Mouse (Mus musculus) adrenal gland, adult 8-10 months (tissue): Measurements from ENCODE around the gene Wnt3a. TPM values are rescaled to one million over a fixed set of nuclear protein-coding genes. Genes with fewer than 3 reads are reported as not detected.
A peak's percentile ranks its signal among the peaks of the same experiment; 100 is the strongest.

Experiments used
- DNase-seq: peaks from one replicate; pipeline ENCODE4 v3.0.0; 2022
- total RNA-seq, 4 experiments: library from RNA; stranded (reverse); gene quantifications; 2 replicates each; pipeline ENCODE4 v1.2.4; 2022

Gene Wnt3a
- not detected for total RNA-seq

- no peak for DNase-seq
Observed at GRCm38 (mm10) chr11:59290702-59291303, at the start of gene Wnt3a. Gene Wnt3a (minus strand): TSS chr11:59290752.

- DNase-seq: no peak
Observed at GRCm38 (mm10) chr11:59338736-59339120, 48.2 kb upstream of the Wnt3a start.

DNA sequence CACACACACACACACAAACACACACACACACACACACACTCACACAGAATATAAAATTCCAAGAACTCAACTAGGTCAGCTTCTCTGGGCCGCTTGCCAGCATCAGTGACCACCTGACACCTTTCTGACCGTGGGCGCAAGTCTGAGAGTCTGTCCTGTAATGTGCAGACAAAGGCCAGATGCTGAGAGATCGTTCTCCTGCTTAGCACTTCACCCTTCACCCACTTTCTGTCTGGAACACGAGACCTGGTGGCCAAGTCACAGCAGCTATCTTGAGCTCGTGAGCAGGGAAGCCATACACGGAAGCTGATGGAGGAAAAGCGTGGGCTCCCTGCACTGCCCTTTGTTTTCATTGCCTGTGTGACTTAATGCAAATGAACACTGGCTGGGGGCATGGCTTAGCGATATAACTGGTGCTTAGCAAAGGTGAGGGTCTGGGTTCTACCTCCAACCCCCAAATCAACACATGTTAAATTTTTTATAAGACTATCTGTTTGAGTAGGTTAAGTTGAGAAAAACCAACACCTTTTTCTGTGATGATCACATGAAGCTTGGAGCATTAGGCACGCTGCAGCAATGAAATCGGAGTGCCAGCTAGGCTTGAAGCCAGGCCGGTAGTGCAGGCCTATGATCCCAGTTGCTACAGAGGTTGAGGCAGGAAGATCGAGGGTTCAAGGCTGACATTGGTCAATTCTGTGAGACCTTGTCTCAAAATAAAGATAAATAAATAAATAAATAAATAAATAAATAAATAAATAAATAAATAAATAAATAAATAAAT lies 47.6 kb upstream of the Wnt3a start:
- no peak for DNase-seq

DNA sequence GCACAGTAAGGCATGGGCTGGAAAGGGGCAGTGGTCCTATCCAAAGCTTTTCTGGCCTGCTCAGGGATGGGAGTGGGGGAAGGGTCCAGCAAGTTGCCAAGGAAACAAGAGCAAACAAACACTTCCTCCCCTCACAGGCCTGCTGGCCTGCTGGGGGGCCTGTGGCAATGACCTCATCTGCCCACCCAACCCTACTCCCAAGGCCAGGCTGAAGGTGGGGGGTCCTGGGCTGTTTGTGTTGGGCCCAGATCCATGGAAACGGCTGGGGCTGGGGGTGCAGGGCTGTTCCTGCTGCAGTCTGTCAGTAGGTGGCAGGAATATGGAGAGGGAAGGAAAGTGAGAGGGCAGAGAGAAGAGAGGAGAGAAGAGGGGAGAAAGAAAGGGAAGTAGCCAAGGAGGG lies 45.8 kb upstream of the Wnt3a start:
- DNase-seq: no peak

DNA sequence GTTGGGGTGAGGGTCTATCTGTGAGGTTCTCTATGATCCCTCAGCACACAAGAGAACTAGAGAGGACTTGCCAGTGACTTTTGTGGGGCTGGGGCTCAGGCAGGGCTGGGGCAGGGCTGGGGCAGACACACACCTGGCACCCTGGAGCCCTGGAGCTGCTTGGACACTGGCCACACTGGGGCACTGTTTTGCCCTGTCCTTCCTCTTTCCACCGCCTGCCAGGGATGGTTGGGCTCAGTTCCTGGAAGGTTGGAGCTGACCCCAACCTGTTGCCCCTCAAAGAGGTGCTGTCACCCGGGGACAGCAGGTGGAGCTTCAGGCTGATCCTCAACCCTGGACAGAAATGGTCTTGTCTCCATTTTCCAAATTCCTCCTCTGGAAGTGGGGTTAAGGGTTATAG lies 45.4 kb upstream of the Wnt3a start:
- no peak for DNase-seq

DNA sequence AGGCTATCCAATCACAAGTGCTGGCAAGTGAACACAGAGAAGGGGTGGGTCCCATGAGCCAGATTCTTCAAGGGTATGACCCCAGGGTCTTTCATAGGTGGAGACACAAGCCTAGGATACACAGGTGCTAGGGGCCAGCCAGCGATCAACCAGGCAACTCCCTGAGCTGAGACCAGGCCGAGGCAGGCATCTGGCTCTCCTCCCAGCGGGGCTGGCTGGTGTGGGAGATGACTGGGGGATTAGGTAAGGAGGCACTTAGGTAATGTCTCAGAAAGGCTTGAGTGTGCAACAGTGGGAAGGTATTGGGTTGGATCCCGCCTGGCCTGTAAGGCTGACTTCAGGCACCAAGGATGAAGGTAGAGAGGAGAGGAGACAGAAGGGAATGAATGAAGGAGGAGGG lies 44.6 kb upstream of the Wnt3a start:
- no peak for DNase-seq

DNA sequence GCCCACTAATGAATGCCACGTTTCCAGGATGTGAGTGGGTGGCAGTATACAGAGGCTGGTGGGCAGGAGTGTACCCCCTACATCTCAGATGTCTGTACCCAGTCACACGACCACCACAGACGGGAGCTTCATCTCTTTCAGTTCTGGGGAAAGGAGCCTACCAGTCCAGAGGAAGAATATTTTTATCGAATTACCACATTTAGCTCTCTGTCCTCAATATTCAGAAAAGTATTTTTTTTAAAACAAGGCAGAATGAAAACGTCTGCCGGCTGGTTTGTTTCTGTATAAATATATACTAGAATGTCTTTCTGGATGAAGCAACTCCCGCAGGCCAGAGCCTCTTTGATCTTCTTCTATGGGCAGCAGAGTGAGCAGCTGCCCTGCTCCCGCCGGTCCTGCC lies 42.4 kb upstream of the Wnt3a start:
- DNase-seq: no peak

- no peak for DNase-seq
Observed at GRCm38 (mm10) chr11:59331167-59331869, 40.8 kb upstream of the Wnt3a start.

- DNase-seq: peak; percentile 14
Observed at GRCm38 (mm10) chr11:59330560-59330959, 40.0 kb upstream of the Wnt3a start.

- DNase-seq: no peak
Observed at GRCm38 (mm10) chr11:59329616-59330015, 39.1 kb upstream of the Wnt3a start.

GRCm38 (mm10) chr11:59327625-59328024 lies 37.1 kb upstream of the Wnt3a start:
- DNase-seq: no peak

GRCm38 (mm10) chr11:59324777-59325176 lies 34.2 kb upstream of the Wnt3a start:
- no peak for DNase-seq

DNA sequence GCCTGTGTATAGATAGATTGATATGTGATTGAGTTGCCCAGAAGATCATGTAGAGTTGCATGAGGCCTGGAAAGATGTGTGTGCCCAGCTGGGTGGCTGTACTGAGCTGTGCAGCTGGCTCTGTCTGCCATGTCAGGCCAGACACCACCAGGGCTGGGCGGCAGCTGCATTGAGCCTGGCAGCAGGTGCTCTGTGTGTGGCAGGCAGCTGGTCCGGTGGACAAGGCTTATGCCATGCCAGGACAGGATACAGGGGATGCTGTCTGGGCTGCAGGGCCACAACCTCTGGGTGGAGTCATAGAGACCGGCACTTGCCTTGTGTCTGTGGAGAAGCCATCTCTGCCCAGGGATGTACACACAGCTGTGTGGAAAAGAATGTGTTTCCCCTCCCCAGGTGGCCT lies 32.4 kb upstream of the Wnt3a start:
- no peak for DNase-seq

DNA sequence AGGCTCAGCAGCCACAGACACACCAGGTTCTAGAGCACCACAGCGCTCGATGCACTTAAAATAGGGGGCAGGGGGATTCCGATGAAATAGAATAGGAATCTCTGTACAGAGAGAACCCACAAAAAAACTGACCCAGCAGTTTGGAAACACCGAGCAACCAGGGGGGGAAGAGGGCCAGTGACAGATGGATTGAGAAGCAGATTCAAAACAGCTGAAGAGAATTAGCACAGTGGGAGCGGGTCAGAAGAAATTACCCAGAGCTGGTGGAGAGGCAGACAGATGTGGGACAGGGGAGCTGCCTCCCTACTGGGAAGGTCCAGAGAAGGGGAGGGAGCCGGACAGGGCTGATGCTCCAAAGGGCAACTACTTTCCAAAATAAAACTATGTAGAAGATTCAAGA lies 26.0 kb upstream of the Wnt3a start:
- no peak for DNase-seq

- DNase-seq: no peak
Observed at GRCm38 (mm10) chr11:59313944-59314343, 23.4 kb upstream of the Wnt3a start.

GRCm38 (mm10) chr11:59313029-59313811 lies 22.7 kb upstream of the Wnt3a start:
- DNase-seq: no peak

- DNase-seq: no peak
Observed at GRCm38 (mm10) chr11:59312501-59312900, 21.9 kb upstream of the Wnt3a start.

DNA sequence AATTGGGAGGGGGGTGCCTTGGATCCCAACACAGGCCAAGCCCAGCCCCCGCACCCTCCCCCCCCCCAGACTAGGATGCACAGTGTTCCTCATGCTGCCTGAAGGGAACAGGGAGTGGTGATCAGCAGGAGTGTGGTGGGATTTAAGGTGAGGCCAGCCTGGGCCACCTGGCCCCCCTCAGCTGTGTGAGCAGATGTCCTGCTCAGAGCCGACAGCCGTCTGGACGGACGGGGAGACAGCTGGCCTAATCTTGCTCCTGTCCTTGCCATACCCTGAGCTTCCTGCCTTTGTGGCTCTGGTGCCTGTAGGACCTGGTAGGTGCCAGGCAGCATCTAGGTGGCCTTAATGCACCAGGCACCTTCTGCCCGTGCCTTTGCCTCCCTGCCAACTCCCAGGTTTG lies 21.5 kb upstream of the Wnt3a start:
- no peak for DNase-seq

DNA sequence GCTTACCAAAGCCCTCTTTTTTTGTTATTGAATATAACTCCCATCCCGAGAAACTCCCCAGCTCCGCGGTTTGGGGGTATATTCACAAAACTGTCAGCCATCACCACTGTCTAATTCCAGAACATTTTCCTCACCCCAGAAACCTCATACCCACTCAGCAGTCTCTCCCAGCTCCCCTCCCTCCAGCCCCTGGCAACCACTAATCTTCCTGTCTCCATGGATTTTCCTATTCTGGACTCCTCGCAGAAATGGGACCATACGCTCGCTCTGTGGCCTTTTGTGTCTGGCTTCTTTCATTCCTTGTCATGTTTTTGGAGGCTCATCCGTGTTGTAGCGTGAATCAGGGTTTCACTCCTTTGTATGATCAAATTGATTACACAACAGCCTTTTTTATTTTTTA lies 19.4 kb upstream of the Wnt3a start:
- DNase-seq: no peak

DNA sequence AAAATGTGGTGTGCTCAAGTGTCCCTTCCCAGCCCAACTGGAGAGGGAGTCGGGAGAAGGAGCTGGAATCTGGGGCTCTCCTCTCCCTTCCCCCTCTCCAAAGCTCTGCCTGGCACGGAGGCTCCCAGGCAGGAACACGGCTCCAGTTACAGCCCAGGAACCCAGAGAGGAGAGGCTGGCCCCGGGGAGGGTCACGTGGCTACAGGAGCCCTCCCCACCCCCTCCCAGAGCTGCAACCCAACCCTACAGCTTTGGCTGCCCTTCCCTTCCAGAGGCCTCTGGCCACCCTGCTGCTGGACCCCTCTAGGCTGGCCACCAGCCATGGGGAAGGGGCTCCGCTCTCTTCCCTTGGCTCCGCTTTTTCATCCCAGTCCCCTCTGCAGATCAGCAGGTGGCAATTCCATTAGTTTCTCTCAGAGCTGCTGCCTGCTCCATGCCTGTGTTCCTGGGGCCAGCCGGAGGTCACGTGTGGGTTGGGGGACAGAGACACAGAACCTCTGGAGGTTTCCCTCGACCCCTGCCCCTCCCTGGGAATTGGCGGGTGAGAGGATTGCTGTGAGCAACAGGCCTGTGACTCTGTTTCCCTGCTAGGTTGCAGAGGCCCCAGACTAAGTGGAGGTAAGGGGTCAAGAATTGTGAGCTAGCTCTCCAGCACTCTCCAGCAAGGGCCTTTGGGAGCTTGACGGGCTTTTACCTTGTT lies 18.7 kb upstream of the Wnt3a start:
- DNase-seq: no peak

DNA sequence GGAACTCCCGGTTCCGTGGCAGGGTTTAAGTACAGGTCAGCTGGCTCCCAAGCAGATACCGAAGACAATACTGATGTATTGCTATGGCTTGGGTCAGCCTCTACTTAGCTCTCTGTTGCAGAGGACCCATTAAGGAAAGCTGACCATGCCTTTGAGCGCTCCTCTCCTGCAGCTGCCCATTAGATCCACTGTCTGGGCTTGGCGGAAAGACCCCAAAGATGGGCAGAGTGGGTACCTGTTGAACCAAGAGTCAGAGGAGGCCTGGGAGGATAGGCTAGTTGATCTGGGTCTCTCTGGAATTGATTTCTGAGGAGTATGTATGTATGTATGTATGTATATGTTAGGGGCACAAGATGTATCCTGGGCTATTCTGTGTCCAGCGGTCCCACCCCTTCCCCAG lies 18.1 kb upstream of the Wnt3a start:
- no peak for DNase-seq

- no peak for DNase-seq
Observed at GRCm38 (mm10) chr11:59308164-59308542, 17.6 kb upstream of the Wnt3a start.
